Mouse (Mus musculus) liver, postnatal 0 days (tissue): Measurements from ENCODE around the gene Txnip.

Experiments used
- CTCF ChIP-seq: sonication (generic); IDR thresholded peaks from 2 replicates; pipeline ENCODE4 v1.5.1; 2016; ENCODE audit warnings: antibody characterized with exemption, low read depth
- EP300 ChIP-seq: IDR thresholded peaks from 2 replicates; pipeline ENCODE4 v1.6.1; 2016; ENCODE audit warnings: antibody characterized with exemption, low read depth, mild to moderate bottlenecking

DNA sequence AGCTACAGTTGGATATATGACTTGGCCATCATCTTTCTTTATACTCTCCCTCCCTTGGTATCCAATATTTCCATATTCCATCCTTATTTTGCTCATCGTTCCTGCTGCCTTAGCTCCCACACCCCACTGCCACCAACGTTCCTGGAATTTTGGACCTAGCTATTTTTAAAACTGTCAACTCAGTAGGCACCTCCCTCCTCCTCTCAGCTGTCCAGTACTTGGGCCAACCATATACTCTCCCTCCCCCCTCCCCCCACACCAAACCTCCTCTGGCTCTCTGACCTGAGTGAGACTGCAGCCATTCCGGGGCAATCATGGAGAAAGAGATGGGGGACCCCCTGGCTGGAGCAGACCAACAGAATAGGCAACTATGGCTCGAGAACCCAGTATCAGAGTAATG, 32.8 kb upstream of the Txnip start, which contains the start of gene Hfe2:
- TF ChIP-seq CTCF (no peak), EP300 (no peak)
